Mouse (Mus musculus) cortical plate, adult 2 months (tissue): ENCODE results near the gene Abhd16b.

Experiments used
- CTCF ChIP-seq: fragments of 200-500 bp; IDR thresholded peaks from 2 replicates; pipeline ENCODE4 v1.5.1; 2011; ENCODE audit warnings: mild to moderate bottlenecking, control low read depth, low read length; ENCODE audit not compliant: insufficient read depth; ENCODE audit errors: extremely low read depth
- POLR2A ChIP-seq: fragments of 200-500 bp; IDR thresholded peaks from 2 replicates; pipeline ENCODE4 v1.6.1; 2011; ENCODE audit warnings: mild to moderate bottlenecking, low read length, control low read depth; ENCODE audit not compliant: insufficient read depth; ENCODE audit errors: extremely low read depth

GRCm38 (mm10) chr2:181461536-181462100 is 31.4 kb upstream of the Abhd16b start:
- TF ChIP-seq CTCF (no peak), POLR2A (no peak)
